24 mouse cellular contexts compared by ENCODE assay signal in the genomic region with DNA sequence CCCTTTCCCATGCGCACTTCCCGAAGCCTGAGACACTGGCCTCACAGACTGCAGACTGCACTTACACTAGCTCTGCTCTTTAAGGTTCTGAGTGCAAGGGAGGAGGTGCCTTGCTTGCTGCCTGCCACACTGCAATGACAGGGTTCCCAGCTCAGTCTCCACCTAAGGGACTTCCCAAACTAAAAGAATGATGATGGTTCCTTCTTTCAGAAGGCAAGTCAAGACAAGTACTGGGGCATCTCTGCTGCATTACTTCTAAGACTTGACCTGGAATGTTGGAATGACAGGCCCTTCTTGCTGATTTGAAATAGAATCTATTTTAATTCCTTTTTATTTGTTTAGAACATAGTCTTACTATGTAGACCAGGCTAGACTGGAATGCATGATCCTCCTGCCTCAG. TPM values are rescaled to one million over a fixed set of nuclear protein-coding genes. Genes with fewer than 3 reads are reported as not detected.
DNase-seq lines count a peak whose midpoint lies in the region; ATAC-seq and TF ChIP-seq lines count a peak whose summit lies in the region.
"Had no signal": no experiment of that assay in that cellular context is flagged by ENCODE, and none has a peak within 500 bp of the region (broad histone marks: within the 10 kb centered on the region; RNA-seq: fewer than 3 reads in every experiment).

No protein-coding gene starts in this region.

- TF ChIP-seq POLR2A in embryonic fibroblast, embryonic 13.5 days (IDR thresholded peaks at IDR 0.05; ENCODE audit: low read depth, low read length), result no peak
- TF ChIP-seq POLR2A in lung, adult 2 months (IDR thresholded peaks at IDR 0.05; ENCODE audit: borderline replicate concordance, extremely low read depth, low read depth, low read length), result no peak

- H3K36me3 ChIP-seq in forebrain, embryonic 12.5 days (replicated peaks), result peaks cover 49% of the 10 kb centered on the region
- peaks cover 45% of the 10 kb centered on the region for H3K36me3 ChIP-seq in forebrain, embryonic 15.5 days
- peaks cover 33% of the 10 kb centered on the region for H3K36me3 ChIP-seq in heart, embryonic 16.5 days (ENCODE audit: control insufficient read depth, insufficient read depth)
- H3K36me3 ChIP-seq in heart, embryonic 11.5 days (ENCODE audit: control insufficient read depth, insufficient read depth, low read length), result peaks cover 25% of the 10 kb centered on the region
- H3K36me3 ChIP-seq in E14TG2a.4 (ENCODE audit: insufficient read depth, low read length), result peaks cover 65% of the 10 kb centered on the region

- H3K9ac ChIP-seq in forebrain, embryonic 12.5 days, result peak overlapping the region; percentile 12; the same call in 1 of the 2 replicates
- H3K9ac ChIP-seq in forebrain, embryonic 15.5 days (replicated peaks), result no peak overlapping the region
- H3K9ac ChIP-seq in heart, embryonic 16.5 days (ENCODE audit: low read length), result no peak overlapping the region
- H3K9ac ChIP-seq in heart, embryonic 11.5 days (ENCODE audit: low read depth, low read length), result no peak overlapping the region
- H3K9ac ChIP-seq: embryonic facial prominence, embryonic 15.5 days; forebrain, postnatal 0 days; hindbrain, embryonic 12.5 days had no signal

- H3K4me2 ChIP-seq in forebrain, embryonic 12.5 days, result no peak overlapping the region
- H3K4me2 ChIP-seq in forebrain, embryonic 15.5 days (replicated peaks), result no peak overlapping the region
- H3K4me2 ChIP-seq in heart, embryonic 16.5 days (ENCODE audit: low read depth, low read length), result no peak overlapping the region
- no peak overlapping the region for H3K4me2 ChIP-seq in heart, embryonic 11.5 days
- H3K4me2 ChIP-seq: embryonic facial prominence, embryonic 15.5 days; hindbrain, embryonic 12.5 days had no signal

- no peak for DNase-seq in lung, adult 2 months
- DNase-seq: adrenal gland, postnatal 14 days; cerebellum, adult 2 months; cerebellum, postnatal 14 days; embryo, embryonic 11 days; forebrain, postnatal 0 days; gastrocnemius, adult 2 months; gastrocnemius, postnatal 25 days; heart, postnatal 4 days; kidney, adult 8-10 months had no signal

- H3K27ac ChIP-seq in forebrain, embryonic 12.5 days, result 0 out of 2 replicates have a peak overlapping the region, but pooled peaks have one; percentile 25
- H3K27ac ChIP-seq in forebrain, embryonic 15.5 days (replicated peaks), result no peak overlapping the region
- 0 out of 2 replicates have a peak overlapping the region, but pooled peaks have one; percentile 19 for H3K27ac ChIP-seq in heart, embryonic 16.5 days (ENCODE audit: low read length)
- no peak overlapping the region for H3K27ac ChIP-seq in heart, embryonic 11.5 days (ENCODE audit: low read depth, low read length)
- peak overlapping the region; percentile 23 for H3K27ac ChIP-seq in embryonic fibroblast, embryonic 13.5 days (ENCODE audit: insufficient read depth, low read length)
- H3K27ac ChIP-seq: embryonic facial prominence, embryonic 15.5 days; gastrocnemius, adult 2 months; hindbrain, embryonic 12.5 days had no signal

- ATAC-seq in forebrain, embryonic 12.5 days (ENCODE audit: low FRiP score), result no peak
- ATAC-seq in forebrain, embryonic 15.5 days (replicated peaks), result no peak
- no peak for ATAC-seq in heart, embryonic 16.5 days (replicated peaks; ENCODE audit: extremely low read depth, insufficient read depth, low FRiP score)
- ATAC-seq in heart, embryonic 11.5 days (replicated peaks; ENCODE audit: insufficient number of reproducible peaks, low FRiP score, low TSS enrichment), result no peak
- ATAC-seq: forebrain, postnatal 0 days; hindbrain, embryonic 16.5 days; inflammation-experienced regulatory T-cells, adult 6 months; intestine, postnatal 0 days had no signal

- H3K27me3 ChIP-seq in forebrain, embryonic 12.5 days, result no peaks in the 10 kb centered on the region
- H3K27me3 ChIP-seq in forebrain, embryonic 15.5 days, result no peaks in the 10 kb centered on the region
- H3K27me3 ChIP-seq in heart, embryonic 16.5 days (ENCODE audit: control insufficient read depth, insufficient read depth, low read length), result no peaks in the 10 kb centered on the region
- H3K27me3 ChIP-seq in heart, embryonic 11.5 days (ENCODE audit: control insufficient read depth, insufficient read depth, low read length), result no peaks in the 10 kb centered on the region
- H3K27me3 ChIP-seq in E14TG2a.4 (ENCODE audit: insufficient read depth, low read length), result no peaks in the 10 kb centered on the region
- H3K27me3 ChIP-seq: embryonic facial prominence, embryonic 15.5 days; hindbrain, embryonic 12.5 days had no signal

- no peak overlapping the region for H3K4me3 ChIP-seq in forebrain, embryonic 12.5 days (replicated peaks)
- no peak overlapping the region for H3K4me3 ChIP-seq in forebrain, embryonic 15.5 days
- H3K4me3 ChIP-seq in heart, embryonic 16.5 days (ENCODE audit: low read length), result no peak overlapping the region
- H3K4me3 ChIP-seq in heart, embryonic 11.5 days (ENCODE audit: low read depth, low read length), result no peak overlapping the region
- peak overlapping the region; percentile 49 for H3K4me3 ChIP-seq in E14TG2a.4 (replicated peaks; ENCODE audit: low read length)
- H3K4me3 ChIP-seq in embryonic fibroblast, embryonic 13.5 days (ENCODE audit: insufficient read depth, low read length), result no peak overlapping the region
- H3K4me3 ChIP-seq in lung, adult 2 months (replicated peaks; ENCODE audit: extremely low read depth, low read depth, low read length), result no peak overlapping the region
- H3K4me3 ChIP-seq: embryonic facial prominence, embryonic 15.5 days; gastrocnemius, adult 2 months; hindbrain, embryonic 12.5 days had no signal

- no peak for TF ChIP-seq CTCF in E14TG2a.4 (conservative IDR thresholded peaks at IDR 0.05; ENCODE audit: low read length)
- no peak for TF ChIP-seq CTCF in embryonic fibroblast, embryonic 13.5 days (IDR thresholded peaks at IDR 0.05; ENCODE audit: borderline replicate concordance, insufficient read depth, low read length)
- TF ChIP-seq CTCF in lung, adult 2 months (IDR thresholded peaks at IDR 0.05; ENCODE audit: insufficient read depth, low read length), result no peak

- peaks cover 9% of the 10 kb centered on the region for H3K4me1 ChIP-seq in forebrain, embryonic 12.5 days
- peaks cover 6% of the 10 kb centered on the region for H3K4me1 ChIP-seq in forebrain, embryonic 15.5 days
- H3K4me1 ChIP-seq in heart, embryonic 16.5 days (ENCODE audit: control insufficient read depth, insufficient read depth, low read length), result no peaks in the 10 kb centered on the region
- 0 out of 2 replicates have a peak, but pooled peaks cover 3% of the 10 kb centered on the region for H3K4me1 ChIP-seq in heart, embryonic 11.5 days (ENCODE audit: control insufficient read depth, insufficient read depth, low read length)
- peaks cover 96% of the 10 kb centered on the region for H3K4me1 ChIP-seq in E14TG2a.4 (replicated peaks; ENCODE audit: low read depth, low read length)
- peaks cover 4% of the 10 kb centered on the region for H3K4me1 ChIP-seq in embryonic fibroblast, embryonic 13.5 days (ENCODE audit: control insufficient read depth, insufficient read depth, low read length)
- peaks cover 3% of the 10 kb centered on the region; the same call in 1 of the 2 replicates for H3K4me1 ChIP-seq in lung, adult 2 months (ENCODE audit: control insufficient read depth, insufficient read depth, low read length)
- H3K4me1 ChIP-seq: embryonic facial prominence, embryonic 15.5 days had no signal

- H3K9me3 ChIP-seq in forebrain, embryonic 12.5 days, result no peaks in the 10 kb centered on the region
- H3K9me3 ChIP-seq in forebrain, embryonic 15.5 days, result no peaks in the 10 kb centered on the region
- H3K9me3 ChIP-seq in heart, embryonic 16.5 days (replicated peaks; ENCODE audit: control insufficient read depth, low read length), result no peaks in the 10 kb centered on the region
- no peaks in the 10 kb centered on the region for H3K9me3 ChIP-seq in heart, embryonic 11.5 days (replicated peaks; ENCODE audit: control insufficient read depth, low read length)
- H3K9me3 ChIP-seq in E14TG2a.4 (ENCODE audit: low read length), result no peaks in the 10 kb centered on the region
- H3K9me3 ChIP-seq: embryonic facial prominence, embryonic 15.5 days; hindbrain, embryonic 12.5 days had no signal

- WGBS in forebrain, embryonic 12.5 days, result 61% methylated on average over 2 of the region's 2 CpGs
- WGBS in forebrain, embryonic 15.5 days, result 72% methylated on average over 2 of the region's 2 CpGs
- WGBS in heart, embryonic 16.5 days, result 77% methylated on average over 2 of the region's 2 CpGs
- WGBS in heart, embryonic 11.5 days (ENCODE audit: insufficient replicate concordance), result 65% methylated on average over 2 of the region's 2 CpGs
- 87% methylated on average over 2 of the region's 2 CpGs for WGBS in lung, adult 2 months

RNA-seq across cellular contexts. Expression of a gene that starts 7.7 kb away (rescaled TPM):
- polyA plus RNA-seq in forebrain, embryonic 12.5 days (2016; fragmentation: Nextera tagmentation; extraction: Ambion mirVana), result 3.3 and 3.7 TPM in 2 replicates
- 3.7 and 3.8 TPM in 2 replicates for polyA plus RNA-seq in forebrain, embryonic 15.5 days (2015; fragmentation: Nextera tagmentation; extraction: Ambion mirVana)
- polyA plus RNA-seq in heart, embryonic 16.5 days (2015; fragmentation: Nextera tagmentation; extraction: Ambion mirVana), result 0.54 and 1.3 TPM in 2 replicates
- polyA plus RNA-seq in heart, embryonic 11.5 days (2014; fragmentation: Nextera tagmentation; extraction: Ambion mirVana), result 1.0 and 1.3 TPM in 2 replicates
- 1.9 and 2.7 TPM in 2 replicates for polyA plus RNA-seq in embryonic fibroblast, embryonic 13.5 days (2011; ENCODE audit: insufficient read length, low read depth, missing spikeins)
- 4.4 and 5.7 TPM in 2 replicates for polyA plus RNA-seq in lung, adult 2 months (2012; rRNA removed)

RNA-seq across cellular contexts. Expression of a gene that starts 7.7 kb away (rescaled TPM):
- not detected in 2 replicates for polyA plus RNA-seq in forebrain, embryonic 12.5 days (2016; fragmentation: Nextera tagmentation; extraction: Ambion mirVana)
- polyA plus RNA-seq in forebrain, embryonic 15.5 days (2015; fragmentation: Nextera tagmentation; extraction: Ambion mirVana), result not detected in 2 replicates
- polyA plus RNA-seq in heart, embryonic 16.5 days (2015; fragmentation: Nextera tagmentation; extraction: Ambion mirVana), result 0.32 TPM in 1 of 2 replicates, not detected in the other
- not detected in 2 replicates for polyA plus RNA-seq in heart, embryonic 11.5 days (2014; fragmentation: Nextera tagmentation; extraction: Ambion mirVana)
- polyA plus RNA-seq in embryonic fibroblast, embryonic 13.5 days (2011; ENCODE audit: insufficient read length, low read depth, missing spikeins), result not detected in 2 replicates
- 0.28 TPM in 1 of 2 replicates, not detected in the other for polyA plus RNA-seq in lung, adult 2 months (2012; rRNA removed)
- polyA plus RNA-seq: C2C12; embryonic facial prominence, embryonic 11.5 days; embryonic facial prominence, embryonic 15.5 days; forebrain, postnatal 0 days; heart, postnatal 0 days; hindbrain, embryonic 12.5 days; hindbrain, embryonic 16.5 days; inflammation-experienced regulatory T-cells, adult 6 months; intestine, postnatal 0 days had no signal

RNA-seq across cellular contexts. Expression of a gene that starts 8.1 kb away (rescaled TPM):
- 56.7 and 60.6 TPM in 2 replicates for polyA plus RNA-seq in forebrain, embryonic 12.5 days (2016; fragmentation: Nextera tagmentation; extraction: Ambion mirVana)
- 57.1 and 61.9 TPM in 2 replicates for polyA plus RNA-seq in forebrain, embryonic 15.5 days (2015; fragmentation: Nextera tagmentation; extraction: Ambion mirVana)
- polyA plus RNA-seq in heart, embryonic 16.5 days (2015; fragmentation: Nextera tagmentation; extraction: Ambion mirVana), result 36.6 and 39.3 TPM in 2 replicates
- polyA plus RNA-seq in heart, embryonic 11.5 days (2014; fragmentation: Nextera tagmentation; extraction: Ambion mirVana), result 43.6 and 45.7 TPM in 2 replicates
- polyA plus RNA-seq in embryonic fibroblast, embryonic 13.5 days (2011; ENCODE audit: insufficient read length, low read depth, missing spikeins), result 65.3 and 68.3 TPM in 2 replicates
- 20.6 and 36.8 TPM in 2 replicates for polyA plus RNA-seq in lung, adult 2 months (2012; rRNA removed)

RNA-seq across cellular contexts. Expression of a gene that starts 34.4 kb away (rescaled TPM):
- polyA plus RNA-seq in forebrain, embryonic 12.5 days (2016; fragmentation: Nextera tagmentation; extraction: Ambion mirVana), result 0.10 TPM in 1 of 2 replicates, not detected in the other
- 0.08 TPM in 1 of 2 replicates, not detected in the other for polyA plus RNA-seq in forebrain, embryonic 15.5 days (2015; fragmentation: Nextera tagmentation; extraction: Ambion mirVana)
- polyA plus RNA-seq in heart, embryonic 16.5 days (2015; fragmentation: Nextera tagmentation; extraction: Ambion mirVana), result 0.12 and 0.14 TPM in 2 replicates
- 0.29 and 0.45 TPM in 2 replicates for polyA plus RNA-seq in heart, embryonic 11.5 days (2014; fragmentation: Nextera tagmentation; extraction: Ambion mirVana)
- not detected in 2 replicates for polyA plus RNA-seq in embryonic fibroblast, embryonic 13.5 days (2011; ENCODE audit: insufficient read length, low read depth, missing spikeins)
- polyA plus RNA-seq in lung, adult 2 months (2012; rRNA removed), result not detected in 2 replicates
- polyA plus RNA-seq: C2C12; cerebellum, adult 2 months; embryonic facial prominence, embryonic 11.5 days; embryonic facial prominence, embryonic 15.5 days; forebrain, postnatal 0 days; hindbrain, embryonic 12.5 days; hindbrain, embryonic 16.5 days had no signal

RNA-seq across cellular contexts. Expression of a gene that starts 56.0 kb away (rescaled TPM):
- polyA plus RNA-seq in forebrain, embryonic 12.5 days (2016; fragmentation: Nextera tagmentation; extraction: Ambion mirVana), result 108 and 110 TPM in 2 replicates
- 97.5 and 97.8 TPM in 2 replicates for polyA plus RNA-seq in forebrain, embryonic 15.5 days (2015; fragmentation: Nextera tagmentation; extraction: Ambion mirVana)
- polyA plus RNA-seq in heart, embryonic 16.5 days (2015; fragmentation: Nextera tagmentation; extraction: Ambion mirVana), result 132 and 133 TPM in 2 replicates
- polyA plus RNA-seq in heart, embryonic 11.5 days (2014; fragmentation: Nextera tagmentation; extraction: Ambion mirVana), result 24.6 and 39.3 TPM in 2 replicates
- polyA plus RNA-seq in embryonic fibroblast, embryonic 13.5 days (2011; ENCODE audit: insufficient read length, low read depth, missing spikeins), result 167 and 221 TPM in 2 replicates
- polyA plus RNA-seq in lung, adult 2 months (2012; rRNA removed), result 1,209 and 1,438 TPM in 2 replicates

Comparison
In these comparisons a context has a peak if more than half of its experiments do, and no peak if none do; other contexts are left out.
1. H3K27ac ChIP-seq: peak in forebrain, embryonic 12.5 days (single experiment), heart, embryonic 16.5 days (single experiment) and embryonic fibroblast, embryonic 13.5 days (single experiment); none in forebrain, embryonic 15.5 days (single experiment) and heart, embryonic 11.5 days (single experiment).